Mouse (Mus musculus): Measurements from ENCODE around the gene Rbbp6.

Gene Rbbp6

GRCm38 (mm10) chr7:122965386-122965785 lies at the start of gene Rbbp6:
TSS of gene Rbbp6 (plus strand) at chr7:122965686.
- no peak for DNase-seq (ENCODE audit: low read depth, low spot score)

DNA sequence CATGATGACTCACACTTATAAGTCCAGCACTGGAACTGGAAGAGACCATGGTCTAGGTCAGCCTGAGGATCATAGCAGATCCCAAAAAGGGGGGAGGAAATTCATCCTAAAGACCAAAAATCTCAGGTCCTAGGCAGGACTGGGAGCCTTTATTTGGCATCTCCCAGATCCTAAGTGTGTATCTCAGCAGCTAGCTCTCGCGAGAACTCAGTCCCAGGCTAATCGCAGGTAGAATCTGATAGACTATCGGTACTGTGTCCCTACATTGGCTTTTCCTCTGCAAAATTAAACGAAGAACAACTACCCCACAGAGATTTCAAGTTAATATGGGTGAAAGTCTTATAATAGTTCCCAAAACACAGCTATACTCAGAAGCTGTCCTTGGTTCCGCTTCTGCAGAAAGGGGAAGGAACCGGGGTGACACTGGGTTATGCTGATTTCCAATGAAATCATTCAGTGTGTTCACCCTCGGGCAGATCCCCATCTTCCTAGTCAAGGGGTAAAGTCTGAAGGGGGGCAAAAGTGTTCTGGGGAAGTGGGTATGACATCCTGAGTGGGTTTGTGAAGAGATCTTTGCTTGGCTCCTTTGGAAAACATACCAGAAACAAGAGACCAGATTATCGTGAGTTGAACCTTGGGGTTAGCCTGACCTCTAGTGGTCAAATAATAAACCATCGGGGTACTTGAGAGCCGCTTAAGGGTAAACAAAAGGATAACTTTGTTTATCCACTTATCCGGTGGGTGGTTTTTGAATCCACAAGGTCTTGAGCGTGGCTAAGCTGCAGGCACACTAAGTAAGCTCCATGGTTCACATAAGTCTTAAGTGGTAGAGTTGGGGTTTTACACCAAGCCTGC lies 45.5 kb upstream of the Rbbp6 start:
- DNase-seq (ENCODE audit: low read depth, low spot score): peak; percentile 38

- DNase-seq (ENCODE audit: low read depth, low spot score): no peak
Observed at GRCm38 (mm10) chr7:122921537-122921936, 43.9 kb upstream of the Rbbp6 start.

DNA sequence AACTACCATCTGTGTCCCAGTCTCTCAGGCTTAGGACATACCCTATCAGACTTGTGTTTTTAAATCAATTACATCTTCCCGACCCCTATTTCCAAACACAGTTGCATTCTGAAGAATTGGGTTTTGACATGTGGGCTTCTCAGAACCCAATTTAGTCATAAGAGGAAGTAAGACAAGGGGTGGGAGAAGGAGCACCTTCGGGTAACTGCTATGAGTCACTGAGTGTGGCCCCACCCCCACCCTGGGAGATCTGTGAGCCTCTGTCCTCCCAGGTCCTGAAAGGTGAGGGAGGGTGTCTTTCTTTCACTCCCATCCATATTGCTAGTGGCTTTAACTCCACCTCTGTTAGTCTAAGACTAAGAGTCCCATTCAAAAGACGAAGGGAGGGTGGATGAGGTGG lies 41.2 kb upstream of the Rbbp6 start:
- DNase-seq (ENCODE audit: low read depth, low spot score): no peak

DNA sequence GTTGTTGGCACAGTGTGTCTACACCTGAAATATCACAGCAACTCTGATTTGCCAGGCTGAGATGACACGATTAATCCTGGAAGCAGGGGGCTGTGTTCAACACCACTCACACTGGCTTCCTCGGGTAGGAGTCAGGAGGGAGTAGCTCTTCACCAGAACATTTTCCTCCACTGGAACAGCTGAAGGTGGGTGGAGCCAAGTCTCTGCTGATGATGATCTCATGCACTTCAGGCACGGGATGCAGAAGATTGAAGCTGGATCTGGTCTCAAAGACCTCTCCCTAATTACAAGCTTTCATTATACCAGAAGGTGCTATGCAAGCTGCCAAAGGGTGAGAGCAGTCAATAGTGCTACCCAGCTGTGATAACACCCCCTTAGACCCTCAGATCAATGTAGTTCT lies 35.0 kb upstream of the Rbbp6 start:
- no peak for DNase-seq (ENCODE audit: low read depth, low spot score)

- DNase-seq (ENCODE audit: low read depth, low spot score): no peak
Observed at GRCm38 (mm10) chr7:122932171-122932570, 33.3 kb upstream of the Rbbp6 start.

GRCm38 (mm10) chr7:122936626-122937025 lies 28.9 kb upstream of the Rbbp6 start:
- DNase-seq (ENCODE audit: low read depth, low spot score): no peak

GRCm38 (mm10) chr7:122938197-122938596 lies 27.3 kb upstream of the Rbbp6 start:
- DNase-seq (ENCODE audit: low read depth, low spot score): no peak

DNA sequence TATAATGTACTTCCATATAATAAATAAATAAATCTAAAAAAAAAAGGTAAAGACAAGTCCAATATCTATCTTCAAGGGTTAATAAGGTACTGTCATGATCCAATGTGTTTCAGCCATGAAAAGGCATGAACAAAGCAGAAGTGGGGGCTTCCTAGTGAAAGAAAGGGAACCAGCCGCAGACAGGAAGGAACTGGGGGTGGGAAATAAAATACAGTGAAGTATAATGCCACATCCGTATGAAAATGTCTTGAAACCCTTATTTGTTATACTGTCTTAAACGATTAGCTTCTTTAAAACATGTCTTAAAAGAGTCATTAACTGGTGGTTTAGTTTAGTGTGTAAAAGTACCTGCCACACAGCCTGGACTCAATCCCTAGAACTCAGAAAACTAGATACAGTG lies 26.3 kb upstream of the Rbbp6 start:
- DNase-seq (ENCODE audit: low read depth, low spot score): no peak

DNA sequence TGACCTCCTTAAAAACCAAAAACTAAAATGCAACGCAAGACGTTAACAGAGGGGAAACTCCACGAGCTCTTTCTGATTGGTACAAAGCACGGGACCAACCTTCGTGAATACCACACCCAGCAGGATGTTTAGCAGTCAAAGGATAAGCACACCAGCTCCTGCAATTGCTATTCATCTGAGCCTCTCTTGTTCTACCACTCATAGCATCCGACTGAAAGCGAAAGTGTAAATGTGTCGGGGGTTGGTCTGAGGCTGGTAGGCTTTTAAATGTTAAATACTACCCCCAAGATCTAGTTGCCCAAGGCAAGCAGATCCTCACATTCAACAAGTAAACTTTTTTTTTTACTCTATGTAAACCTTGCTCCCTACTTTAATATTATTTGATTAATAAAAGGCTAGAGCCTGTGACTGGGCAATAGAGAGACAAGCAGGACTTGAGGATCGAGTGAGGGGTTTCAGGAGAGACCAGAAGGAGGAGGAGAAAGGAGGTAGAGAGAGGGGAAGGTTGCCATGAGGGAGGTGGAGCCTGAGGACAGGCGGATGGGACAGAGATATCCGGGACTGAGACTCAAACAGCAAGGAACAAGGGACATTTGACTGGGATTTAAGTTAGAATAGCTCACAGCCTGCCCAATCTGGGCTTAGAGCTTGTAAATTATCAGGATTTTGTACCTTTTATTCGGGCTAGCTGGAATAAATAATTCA lies 25.0 kb upstream of the Rbbp6 start:
- no peak for DNase-seq (ENCODE audit: low read depth, low spot score)

GRCm38 (mm10) chr7:122942111-122942510 lies 23.4 kb upstream of the Rbbp6 start:
- DNase-seq (ENCODE audit: low read depth, low spot score): peak; percentile 26

DNA sequence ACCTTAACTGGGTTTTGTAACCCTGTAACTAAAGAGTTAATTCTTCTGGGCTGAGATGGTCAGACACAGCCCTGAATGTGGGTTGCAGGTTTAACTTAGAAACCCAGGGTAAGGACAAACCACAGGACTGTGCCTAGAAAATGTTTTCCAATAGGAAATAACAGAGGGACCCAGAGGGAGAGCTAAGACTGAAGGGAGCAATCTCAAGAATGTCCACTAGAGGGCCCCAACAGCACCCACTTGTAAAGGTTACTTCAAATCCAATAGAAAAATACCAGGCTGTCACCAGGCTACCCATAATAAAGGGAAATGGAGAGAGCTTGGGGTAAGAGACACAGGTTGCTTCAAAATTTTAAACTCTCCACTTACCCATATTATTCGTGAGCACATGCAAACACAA lies 20.3 kb upstream of the Rbbp6 start:
- no peak for DNase-seq (ENCODE audit: low read depth, low spot score)

- no peak for DNase-seq (ENCODE audit: low read depth, low spot score)
Observed at GRCm38 (mm10) chr7:122949268-122949667, 16.2 kb upstream of the Rbbp6 start.

- DNase-seq (ENCODE audit: low read depth, low spot score): no peak
Observed at GRCm38 (mm10) chr7:122951464-122951863, 14.0 kb upstream of the Rbbp6 start.

- no peak for DNase-seq (ENCODE audit: low read depth, low spot score)
Observed at GRCm38 (mm10) chr7:122952066-122952465, 13.4 kb upstream of the Rbbp6 start.

GRCm38 (mm10) chr7:122954451-122955225 lies 10.8 kb upstream of the Rbbp6 start:
- DNase-seq (ENCODE audit: low read depth, low spot score): no peak

GRCm38 (mm10) chr7:122955226-122955955 lies 10.1 kb upstream of the Rbbp6 start:
- no peak for DNase-seq (ENCODE audit: low read depth, low spot score)

GRCm38 (mm10) chr7:122968751-122969150 lies 3.3 kb downstream of the Rbbp6 start:
- no peak for DNase-seq (ENCODE audit: low read depth, low spot score)

DNA sequence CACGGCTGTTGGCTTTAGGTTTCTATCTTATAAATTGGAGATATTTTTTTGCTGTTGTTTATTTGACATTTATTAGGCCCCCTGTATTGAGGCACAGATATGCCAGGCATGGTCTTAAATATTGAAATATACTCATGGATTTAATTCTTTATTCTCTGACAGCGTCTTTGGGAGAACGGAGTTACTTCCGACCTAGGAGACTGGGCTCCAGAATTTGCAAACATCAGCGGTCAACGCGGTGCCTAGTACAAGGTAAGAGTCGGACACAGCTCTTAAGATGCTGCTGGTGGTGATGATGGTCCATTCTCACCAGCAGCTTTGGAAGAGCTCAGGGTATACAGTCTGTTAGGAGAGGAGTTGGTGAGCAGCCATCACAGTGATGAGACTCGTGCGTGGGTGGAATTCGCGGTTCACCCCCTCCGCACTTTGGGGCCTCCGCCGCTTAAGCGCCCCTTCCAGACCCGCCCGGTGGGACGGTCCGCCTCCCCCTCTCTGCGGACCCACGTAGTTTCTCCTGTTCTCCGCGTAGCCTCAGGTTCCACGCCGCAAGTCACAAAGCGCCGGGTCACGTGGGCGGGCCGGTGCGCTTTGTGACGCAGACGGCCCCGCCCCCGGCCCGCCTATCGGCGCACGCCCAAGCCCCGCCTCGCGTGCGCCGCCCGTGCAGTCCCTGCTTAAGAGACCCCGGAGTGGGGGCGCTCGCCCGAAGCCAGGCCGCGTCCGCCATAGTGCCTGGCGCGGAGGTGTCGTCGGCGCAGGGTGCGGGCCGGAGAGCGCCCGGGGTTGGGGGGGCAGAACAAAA lies 3.9 kb downstream of the Rbbp6 start:
- peak; percentile 87 for DNase-seq (ENCODE audit: low read depth, low spot score)

GRCm38 (mm10) chr7:122970119-122970781 lies 4.8 kb downstream of the Rbbp6 start:
- DNase-seq (ENCODE audit: low read depth, low spot score): no peak

Data from WW6 (cell line).